7 mouse cellular contexts compared by ENCODE assay signal in the genomic region with DNA sequence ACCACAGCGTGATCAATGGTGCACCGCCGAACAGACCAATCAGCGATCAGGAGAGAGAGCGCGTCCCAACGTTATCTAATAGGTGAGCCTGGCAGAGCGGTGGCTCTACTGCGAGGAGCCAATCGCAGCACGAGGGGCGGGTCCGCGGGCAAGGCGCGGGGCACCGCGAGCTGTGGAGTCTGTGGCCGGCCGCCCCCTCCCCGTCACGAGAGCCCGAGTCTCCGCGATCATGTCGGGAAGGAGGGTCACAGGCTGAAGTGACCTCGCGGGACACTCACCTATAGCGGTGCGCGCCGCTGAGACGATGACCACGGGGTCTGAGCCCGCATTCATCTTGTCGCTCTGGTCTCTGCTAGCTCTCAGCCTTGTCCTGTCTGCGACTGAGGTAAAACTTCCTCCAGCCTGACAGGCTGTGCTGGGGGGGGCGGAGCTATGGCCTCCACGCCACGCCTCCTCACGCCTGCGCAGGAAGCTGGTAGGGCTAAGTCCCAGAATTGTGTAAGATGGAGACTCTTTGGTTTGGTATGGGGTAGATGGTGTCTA. TPM values are rescaled to one million over a fixed set of nuclear protein-coding genes. Genes with fewer than 3 reads are reported as not detected.
DNase-seq lines count a peak whose midpoint lies in the region; ATAC-seq lines count a peak whose summit lies in the region.

A gene (minus strand): TSS at position 417 of the 543 bp plus-strand sequence.

- H3K27ac ChIP-seq in intestine, embryonic 16.5 days (ENCODE audit: low read length): peak within 1 kb of the TSS; percentile 93
- H3K27ac ChIP-seq in midbrain, embryonic 11.5 days (ENCODE audit: low read depth, low read length): peak within 1 kb of the TSS; percentile 75

- H3K4me3 ChIP-seq in intestine, embryonic 16.5 days (ENCODE audit: low read length): peak within 1 kb of the TSS; percentile 79
- peak within 1 kb of the TSS; percentile 68 for H3K4me3 ChIP-seq in midbrain, embryonic 11.5 days (ENCODE audit: low read depth, low read length)

- H3K27me3 ChIP-seq in intestine, embryonic 16.5 days (replicated peaks; ENCODE audit: control insufficient read depth, insufficient read depth, low read length): no peaks in the 10 kb centered on the region
- H3K27me3 ChIP-seq in midbrain, embryonic 11.5 days (ENCODE audit: control insufficient read depth, insufficient read depth, low read length): no peaks in the 10 kb centered on the region

- intact Hi-C loops in left cerebral cortex, postnatal 36 days (cut with DNase I): loop anchor here (2.0 kb wide), 1 partner anchor 44 kb away; a partner anchor contains a TSS

- under 1% methylated on average over 42 of the region's 42 CpGs for WGBS in intestine, embryonic 16.5 days
- under 1% methylated on average over 42 of the region's 42 CpGs for WGBS in midbrain, embryonic 11.5 days

- peak within 1 kb of the TSS; percentile 64 for H3K4me2 ChIP-seq in intestine, embryonic 16.5 days (ENCODE audit: low read depth, low read length)
- H3K4me2 ChIP-seq in midbrain, embryonic 11.5 days: peak within 1 kb of the TSS; percentile 69

- ATAC-seq in intestine, embryonic 16.5 days: peak; percentile 99
- peak; percentile 99 for ATAC-seq in midbrain, embryonic 11.5 days (ENCODE audit: low FRiP score)

- peak; percentile 97 for DNase-seq in adrenal gland, adult 2 months
- DNase-seq in embryo, embryonic 11.5 days (ENCODE audit: low read depth, low spot score): peak; percentile 88
- DNase-seq in gastrocnemius, postnatal 4 days (ENCODE audit: low spot score in 2 of 2): peak; percentile 86 to 94
- DNase-seq in left cerebral cortex, postnatal 36 days (ENCODE audit: low spot score in 2 of 2): peak; percentile 95 to 96
- DNase-seq in midbrain, embryonic 11.5 days (ENCODE audit: low spot score, missing footprints): peak; percentile 99
- peak; percentile 89 for DNase-seq in skeletal muscle tissue, adult 2 months (ENCODE audit: low read depth, low spot score)

- peak within 1 kb of the TSS; percentile 79 for H3K9ac ChIP-seq in intestine, embryonic 16.5 days (ENCODE audit: low read depth, low read length)
- peak within 1 kb of the TSS; percentile 70 for H3K9ac ChIP-seq in midbrain, embryonic 11.5 days (ENCODE audit: low read length)

- 0 out of 2 replicates have a peak, but pooled peaks cover 5% of the 10 kb centered on the region for H3K36me3 ChIP-seq in intestine, embryonic 16.5 days (ENCODE audit: control insufficient read depth, insufficient read depth, low read length)
- peaks cover 3% of the 10 kb centered on the region; the same call in 1 of the 2 replicates for H3K36me3 ChIP-seq in midbrain, embryonic 11.5 days (ENCODE audit: control insufficient read depth, insufficient read depth, low read length)

- peaks cover 9% of the 10 kb centered on the region for H3K4me1 ChIP-seq in intestine, embryonic 16.5 days (ENCODE audit: control insufficient read depth, insufficient read depth, low read length)
- peaks cover 7% of the 10 kb centered on the region for H3K4me1 ChIP-seq in midbrain, embryonic 11.5 days (ENCODE audit: control insufficient read depth, insufficient read depth, low read length)

- no peaks in the 10 kb centered on the region for H3K9me3 ChIP-seq in intestine, embryonic 16.5 days (ENCODE audit: control insufficient read depth, low read length)
- H3K9me3 ChIP-seq in midbrain, embryonic 11.5 days (ENCODE audit: control insufficient read depth, low read length): no peaks in the 10 kb centered on the region

RNA-seq across cellular contexts. Expression of the gene that starts here (rescaled TPM):
- 100 to 1,000 TPM; 108 to 139 TPM for total RNA-seq in adrenal gland, adult 2 months (2021)
- 19.4 and 20.3 TPM in 2 replicates for polyA plus RNA-seq in adrenal gland, adult 2 months (2012; rRNA removed)
- total RNA-seq in gastrocnemius, postnatal 4 days (2021): 10 to 100 TPM; 23.3 to 26.6 TPM
- 253 and 259 TPM in 2 replicates for polyA plus RNA-seq in intestine, embryonic 16.5 days (2015; fragmentation: Nextera tagmentation; extraction: Ambion mirVana)
- total RNA-seq in left cerebral cortex, postnatal 36 days (2021): 10 to 100 TPM; 52.7 to 68.9 TPM
- polyA plus RNA-seq in midbrain, embryonic 11.5 days (2014; fragmentation: Nextera tagmentation; extraction: Ambion mirVana): 370 and 373 TPM in 2 replicates

Comparison
In these comparisons a context has a peak if more than half of its experiments do, and no peak if none do; other contexts are left out.
1. Peak in every context shown above with its lines: DNase-seq, ATAC-seq, H3K4me3 ChIP-seq and H3K27ac ChIP-seq.
2. RNA of the gene that starts here (polyA plus RNA-seq): 370 to 373 TPM in midbrain, embryonic 11.5 days and 253 to 259 TPM in intestine, embryonic 16.5 days; 19.4 to 20.3 TPM in adrenal gland, adult 2 months; every median in the first group is over 10 times any median in the second.